16 mouse cellular contexts compared by ENCODE assay signal in genomic region chr5:116381217-116381616, GRCm38 (mm10). TPM values are rescaled to one million over a fixed set of nuclear protein-coding genes. Genes with fewer than 3 reads are reported as not detected.
DNase-seq lines count a peak whose midpoint lies in the region; ATAC-seq and TF ChIP-seq lines count a peak whose summit lies in the region.
"Had no signal": no experiment of that assay in that cellular context is flagged by ENCODE, and none has a peak within 500 bp of the region (broad histone marks: within the 10 kb centered on the region; RNA-seq: fewer than 3 reads in every experiment).

No protein-coding gene starts in this region.

- H3K9ac ChIP-seq in heart, postnatal 0 days (replicated peaks; ENCODE audit: low read depth, low read length), result no peak overlapping the region
- H3K9ac ChIP-seq in forebrain, postnatal 0 days, result no peak overlapping the region
- H3K9ac ChIP-seq: forebrain, embryonic 15.5 days; liver, embryonic 15.5 days; stomach, embryonic 15.5 days had no signal

- no peak for TF ChIP-seq EP300 in heart, postnatal 0 days (IDR thresholded peaks at IDR 0.05; ENCODE audit: low read depth)

- H3K4me3 ChIP-seq in heart, postnatal 0 days (ENCODE audit: low read depth, low read length), result no peak overlapping the region
- no peak overlapping the region for H3K4me3 ChIP-seq in forebrain, postnatal 0 days (ENCODE audit: low read depth, low read length)
- H3K4me3 ChIP-seq: forebrain, embryonic 15.5 days; hindbrain, embryonic 10.5 days; limb, embryonic 10.5 days; liver, embryonic 15.5 days; stomach, embryonic 15.5 days had no signal

- no peaks in the 10 kb centered on the region for H3K9me3 ChIP-seq in heart, postnatal 0 days (replicated peaks; ENCODE audit: control insufficient read depth, low read length)
- no peaks in the 10 kb centered on the region for H3K9me3 ChIP-seq in forebrain, postnatal 0 days (ENCODE audit: low read length)
- H3K9me3 ChIP-seq: forebrain, embryonic 15.5 days; hindbrain, embryonic 10.5 days; limb, embryonic 10.5 days; liver, embryonic 15.5 days; stomach, embryonic 15.5 days had no signal

- H3K27ac ChIP-seq in heart, postnatal 0 days (ENCODE audit: low read depth), result no peak overlapping the region
- no peak overlapping the region for H3K27ac ChIP-seq in forebrain, postnatal 0 days (ENCODE audit: low read depth, low read length)
- H3K27ac ChIP-seq: forebrain, embryonic 15.5 days; hindbrain, embryonic 10.5 days; limb, embryonic 10.5 days; liver, embryonic 15.5 days; stomach, embryonic 15.5 days had no signal

- 61% methylated on average over 15 of the region's 15 CpGs for WGBS in heart, postnatal 0 days
- 91% methylated on average over 15 of the region's 15 CpGs for WGBS in forebrain, postnatal 0 days

- no peaks in the 10 kb centered on the region for H3K4me1 ChIP-seq in heart, postnatal 0 days (ENCODE audit: control insufficient read depth, insufficient read depth)
- no peaks in the 10 kb centered on the region for H3K4me1 ChIP-seq in forebrain, postnatal 0 days (ENCODE audit: insufficient read depth)
- H3K4me1 ChIP-seq: hindbrain, embryonic 10.5 days; liver, embryonic 15.5 days; stomach, embryonic 15.5 days had no signal

- no peaks in the 10 kb centered on the region for H3K36me3 ChIP-seq in heart, postnatal 0 days (replicated peaks; ENCODE audit: control insufficient read depth, insufficient read depth, low read length)
- H3K36me3 ChIP-seq in forebrain, postnatal 0 days (ENCODE audit: insufficient read depth), result no peaks in the 10 kb centered on the region
- H3K36me3 ChIP-seq: forebrain, embryonic 15.5 days; hindbrain, embryonic 10.5 days; limb, embryonic 10.5 days; liver, embryonic 15.5 days; stomach, embryonic 15.5 days had no signal

- no peak for DNase-seq in heart, postnatal 0 days (ENCODE audit: low spot score)
- DNase-seq in heart, adult 18-20 months, result no peak
- DNase-seq in 3134 (ENCODE audit: extremely low read depth, insufficient read length, low spot score) (peak; percentile 72), MN1 (ENCODE audit: low spot score) (peak; percentile 28)
- peak; percentile 61 for DNase-seq in naive thymus-derived CD4-positive, alpha-beta T cell, adult 2 months (ENCODE audit: low read depth)
- no peak for DNase-seq in forebrain, postnatal 0 days
- no peak for DNase-seq in cerebellum, adult 9-11 months
- DNase-seq: cerebellum, adult 11 months; heart, adult 11 months had no signal

- no peak for TF ChIP-seq CTCF in heart, postnatal 0 days (IDR thresholded peaks at IDR 0.05; ENCODE audit: low read depth)
- TF ChIP-seq CTCF in forebrain, postnatal 0 days (IDR thresholded peaks at IDR 0.05; ENCODE audit: low read depth), result no peak

- no peak for ATAC-seq in heart, postnatal 0 days (ENCODE audit: insufficient read depth, low read depth)
- no peak for ATAC-seq in inflammation-experienced regulatory T-cells, adult 6 months
- no peak for ATAC-seq in forebrain, postnatal 0 days
- ATAC-seq: forebrain, embryonic 15.5 days had no signal

- 0 out of 2 replicates have a peak overlapping the region, but pooled peaks have one; percentile 9 for H3K4me2 ChIP-seq in heart, postnatal 0 days (ENCODE audit: low read depth, low read length)
- H3K4me2 ChIP-seq in forebrain, postnatal 0 days (ENCODE audit: low read depth), result no peak overlapping the region
- H3K4me2 ChIP-seq: forebrain, embryonic 15.5 days; liver, embryonic 15.5 days; stomach, embryonic 15.5 days had no signal

- H3K27me3 ChIP-seq in heart, postnatal 0 days (ENCODE audit: control insufficient read depth, insufficient read depth, low read length), result no peaks in the 10 kb centered on the region
- H3K27me3 ChIP-seq in forebrain, postnatal 0 days (ENCODE audit: insufficient read depth, low read length), result no peaks in the 10 kb centered on the region
- H3K27me3 ChIP-seq: forebrain, embryonic 15.5 days; liver, embryonic 15.5 days; stomach, embryonic 15.5 days had no signal

RNA-seq across cellular contexts. Expression of gene Hspb8, which starts 41.4 kb away (rescaled TPM):
- total RNA-seq in heart, postnatal 0 days (2014; rRNA removed; ENCODE audit: low replicate concordance), result 102 and 111 TPM in 2 replicates
- 26.9 and 30.3 TPM in 2 replicates for polyA plus RNA-seq in heart, postnatal 0 days (2015; fragmentation: Nextera tagmentation; extraction: Ambion mirVana)
- 100 to 1,000 TPM; 423 to 471 TPM for total RNA-seq in heart, adult 18-20 months (2021)
- polyA plus RNA-seq in inflammation-experienced regulatory T-cells, adult 6 months (2017; shearing (Covaris generic)), result not detected
- total RNA-seq in forebrain, postnatal 0 days (2014; rRNA removed), result 13.2 and 14.0 TPM in 2 replicates
- 8.6 and 10.6 TPM in 2 replicates for polyA plus RNA-seq in forebrain, postnatal 0 days (2015; fragmentation: Nextera tagmentation; extraction: Ambion mirVana)
- total RNA-seq: megakaryocyte-erythroid progenitor cell, adult 5-6 weeks had no signal

Comparison
In these comparisons a context has a peak if more than half of its experiments do, and no peak if none do; other contexts are left out.
1. DNase-seq: peak in 3134 (single experiment), MN1 (single experiment) and naive thymus-derived CD4-positive, alpha-beta T cell, adult 2 months (single experiment); none in heart, postnatal 0 days (single experiment), heart, adult 18-20 months (0 of 2), forebrain, postnatal 0 days (single experiment) and cerebellum, adult 9-11 months (single experiment).